Mouse (Mus musculus) G1E (cell line): ENCODE data around the gene Cdh22. TPM values are rescaled to one million over a fixed set of nuclear protein-coding genes. Genes with fewer than 3 reads are reported as not detected.

Experiments
- ATAC-seq: 2 replicates; pipeline ENCODE4 v1.8.0; 2016; ENCODE audit warnings: mild to moderate bottlenecking; ENCODE audit not compliant: insufficient number of reproducible peaks, poor library complexity, low FRiP score, severe bottlenecking; ENCODE audit errors: extremely low read depth
- DNase-seq: peaks from one replicate; pipeline ENCODE4 v3.0.0; 2012; ENCODE audit warnings: low spot score
- H3K27me3 ChIP-seq: 2 replicates; pipeline ENCODE4 v1.6.1; 2012; ENCODE audit warnings: mild to moderate bottlenecking, low read length, inconsistent platforms; ENCODE audit not compliant: insufficient read depth
- H3K36me3 ChIP-seq: replicated peaks from 2 replicates; pipeline ENCODE3; 2012; ENCODE audit warnings: mild to moderate bottlenecking, inconsistent platforms
- H3K4me1 ChIP-seq: 2 replicates; pipeline ENCODE4 v1.6.1; 2012; ENCODE audit warnings: low read depth, low read length, inconsistent platforms, mixed read lengths; ENCODE audit not compliant: insufficient read depth
- H3K4me3 ChIP-seq: 2 replicates; pipeline ENCODE4 v1.5.1; 2012; ENCODE audit warnings: low read depth, mild to moderate bottlenecking, inconsistent platforms, low read length, moderate library complexity, mixed read lengths
- H3K9me3 ChIP-seq: replicated peaks from 2 replicates; pipeline ENCODE4 v1.6.1; 2012; ENCODE audit warnings: inconsistent platforms
- CTCF ChIP-seq: IDR thresholded peaks from 2 replicates; pipeline ENCODE4 v1.5.1; 2012; ENCODE audit warnings: low read depth, low read length, inconsistent platforms, mixed read lengths
- GATA1 ChIP-seq: IDR thresholded peaks from 2 replicates; pipeline ENCODE4 v1.6.1; 2012; ENCODE audit warnings: borderline replicate concordance, low read length, inconsistent platforms, mixed read lengths
- GATA2 ChIP-seq: IDR thresholded peaks from 2 replicates; pipeline ENCODE4 v1.6.1; 2012; ENCODE audit warnings: low read depth, low read length, inconsistent platforms, borderline replicate concordance
- POLR2AphosphoS5 ChIP-seq: IDR thresholded peaks from 2 replicates; pipeline ENCODE4 v1.6.1; 2012; ENCODE audit warnings: low read depth, low read length, inconsistent platforms; ENCODE audit not compliant: insufficient replicate concordance
- TAL1 ChIP-seq: conservative IDR thresholded peaks from 2 replicates; pipeline ENCODE4 v1.6.1; 2012; ENCODE audit warnings: low read depth, low read length, inconsistent platforms, mixed read lengths
- polyA plus RNA-seq: library from polyadenylated mRNA; stranded (reverse); fragments of >175 nt; gene quantifications from 2 replicates; pipeline ENCODE4 v1.2.3, GENCODE M21; 2012
- total RNA-seq, 2 experiments: library from RNA; stranded (forward) in 1 of 2; stranded (reverse) in 1 of 2; fragments of 200-1000 nt in 1 of 2; fragments of >200 nt in 1 of 2; fragmentation: Nextera tagmentation in 1 of 2; gene quantifications; 2 replicates each; pipeline ENCODE4 v1.2.3; 2014 to 2017

Gene Cdh22
- total and polyA plus RNA-seq, 3 experiments = 0.05 TPM; not detected in 2

DNA sequence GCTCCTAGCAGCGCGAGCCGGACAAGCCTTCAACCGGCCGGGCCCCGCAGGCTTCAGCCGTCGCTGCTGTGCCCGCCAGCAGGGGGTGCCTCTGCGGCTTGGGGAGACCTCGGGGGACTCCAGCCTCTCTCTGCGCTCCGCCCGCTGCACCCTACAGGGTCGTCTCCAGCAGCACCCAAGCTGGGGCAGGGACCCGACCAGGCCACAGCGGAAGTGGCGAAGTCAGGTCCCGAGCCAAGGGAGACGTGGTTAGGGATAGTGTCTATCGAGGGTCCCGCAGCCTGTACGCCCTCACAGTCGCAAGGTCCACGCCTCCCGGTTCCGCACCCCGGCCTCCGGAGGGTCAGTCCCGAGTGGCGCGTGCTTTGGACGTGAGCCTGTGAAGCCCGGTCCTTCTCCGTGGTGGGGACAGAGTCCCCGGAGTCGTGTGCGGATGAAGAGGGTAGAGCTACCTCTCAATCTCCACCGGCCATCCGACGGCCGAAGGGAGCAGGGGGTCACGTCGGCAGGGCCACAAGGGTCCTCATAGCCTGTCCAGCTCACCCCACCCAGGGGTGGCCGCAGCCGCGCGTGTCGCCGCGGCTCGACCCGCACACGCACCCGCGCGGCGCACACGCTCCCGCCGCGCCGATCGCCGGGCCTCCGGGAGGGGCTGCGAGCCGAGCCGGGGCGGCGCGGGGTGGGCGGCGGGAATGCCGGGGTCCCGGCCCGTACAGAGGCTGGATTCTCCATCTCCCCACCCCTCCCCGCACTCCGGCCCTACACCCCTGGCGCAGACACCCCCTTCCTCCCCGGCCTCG lies 962 bp downstream of the Cdh22 start:
- peaks cover 4% of the 10 kb centered on the region; the same call in 1 of the 2 replicates for H3K27me3 ChIP-seq
- H3K4me1 ChIP-seq = no peaks in the 10 kb centered on the region
- H3K4me3 ChIP-seq = no peak overlapping the region
- TF ChIP-seq TAL1 (no peak), GATA2 (no peak), POLR2AphosphoS5 (no peak), GATA1 (no peak), CTCF (no peak)
- DNase-seq (no peak), ATAC-seq (no peak)
- H3K36me3 ChIP-seq = no peaks in the 10 kb centered on the region
- peaks cover 17% of the 10 kb centered on the region for H3K9me3 ChIP-seq

DNA sequence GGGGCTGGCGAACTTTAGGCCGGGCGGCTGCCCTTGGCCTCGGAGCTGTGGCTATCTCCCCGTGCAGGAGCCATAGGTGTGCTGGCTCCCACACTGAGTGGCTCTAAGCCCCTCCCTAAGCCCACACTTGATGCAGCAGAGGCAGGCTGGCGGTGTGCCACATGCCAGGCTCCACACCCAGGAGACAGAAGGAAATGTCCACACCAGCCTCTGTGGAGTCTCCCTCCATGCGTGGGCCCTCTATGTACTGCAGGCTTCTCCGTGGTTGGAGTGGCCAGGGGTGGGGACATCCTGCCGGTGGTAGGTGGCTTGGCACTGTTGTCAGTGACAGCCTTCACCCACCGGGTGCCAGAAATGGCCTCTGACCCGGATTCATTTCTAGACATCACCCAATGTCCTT lies 5.6 kb downstream of the Cdh22 start:
- Histone ChIP-seq H3K4me1 (no peaks in the 10 kb centered on the region), H3K9me3 (peaks cover 11% of the 10 kb centered on the region), H3K27me3 (peaks cover 4% of the 10 kb centered on the region; the same call in 1 of the 2 replicates), H3K36me3 (no peaks in the 10 kb centered on the region), H3K4me3 (no peak overlapping the region)
- ATAC-seq (no peak), DNase-seq (no peak)
- no peak for TF ChIP-seq GATA1

DNA sequence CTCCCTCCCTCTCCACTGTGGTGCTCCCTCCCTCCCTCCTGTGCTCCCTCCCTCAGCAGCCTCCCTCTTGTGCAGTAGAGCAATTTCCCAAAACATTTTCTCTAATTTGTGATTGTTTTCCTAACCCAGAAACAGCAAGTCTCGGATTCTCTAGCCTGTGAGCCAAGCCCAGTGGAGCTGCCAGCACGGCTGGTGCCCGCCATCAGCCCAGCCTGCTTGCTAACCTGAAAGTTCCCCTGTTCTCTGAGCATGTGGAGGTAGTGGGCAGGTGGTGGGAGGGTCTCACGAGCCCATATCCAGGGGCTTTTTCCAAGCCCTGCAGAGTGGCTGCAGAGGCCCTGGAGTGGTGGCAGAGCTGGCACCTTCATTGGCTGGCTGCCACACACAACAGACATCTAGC lies 10.8 kb downstream of the Cdh22 start:
- H3K4me1 ChIP-seq = no peaks in the 10 kb centered on the region
- ATAC-seq (no peak), DNase-seq (no peak)
- no peaks in the 10 kb centered on the region; the same call in 1 of the 2 replicates for H3K27me3 ChIP-seq
- H3K9me3 ChIP-seq = no peaks in the 10 kb centered on the region
- H3K4me3 ChIP-seq = no peak overlapping the region
- H3K36me3 ChIP-seq = no peaks in the 10 kb centered on the region
- TF ChIP-seq POLR2AphosphoS5 = no peak
- TF ChIP-seq GATA1 = no peak
- TF ChIP-seq CTCF = no peak
- no peak for TF ChIP-seq GATA2
- no peak for TF ChIP-seq TAL1

DNA sequence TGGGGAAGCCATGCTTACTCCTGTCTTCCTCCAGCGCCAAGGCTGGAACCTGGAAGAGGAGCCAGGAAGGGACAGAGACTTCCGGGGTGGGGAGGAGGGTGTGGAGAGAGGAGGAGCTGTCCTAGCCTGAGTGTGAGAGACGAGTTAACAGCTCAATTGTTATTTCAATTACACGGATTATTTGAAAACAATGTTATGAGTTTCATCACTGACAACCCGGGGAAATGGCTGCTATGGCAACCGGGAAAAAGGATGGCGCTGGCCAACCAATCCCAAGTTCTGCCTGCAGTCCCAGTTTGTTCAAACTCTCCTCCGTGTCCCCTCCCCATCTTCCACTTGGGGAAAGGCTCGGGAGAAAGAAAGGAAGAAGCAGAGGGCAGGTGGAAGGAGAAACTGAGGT lies 12.7 kb downstream of the Cdh22 start:
- H3K36me3 ChIP-seq = no peaks in the 10 kb centered on the region
- ATAC-seq (no peak), DNase-seq (no peak)
- no peak overlapping the region for H3K4me3 ChIP-seq
- H3K9me3 ChIP-seq = no peaks in the 10 kb centered on the region
- TF ChIP-seq GATA2 = no peak
- TF ChIP-seq TAL1 = no peak
- TF ChIP-seq CTCF = no peak
- no peak for TF ChIP-seq GATA1
- TF ChIP-seq POLR2AphosphoS5 = no peak
- H3K4me1 ChIP-seq = no peaks in the 10 kb centered on the region
- H3K27me3 ChIP-seq = no peaks in the 10 kb centered on the region; the same call in 1 of the 2 replicates

DNA sequence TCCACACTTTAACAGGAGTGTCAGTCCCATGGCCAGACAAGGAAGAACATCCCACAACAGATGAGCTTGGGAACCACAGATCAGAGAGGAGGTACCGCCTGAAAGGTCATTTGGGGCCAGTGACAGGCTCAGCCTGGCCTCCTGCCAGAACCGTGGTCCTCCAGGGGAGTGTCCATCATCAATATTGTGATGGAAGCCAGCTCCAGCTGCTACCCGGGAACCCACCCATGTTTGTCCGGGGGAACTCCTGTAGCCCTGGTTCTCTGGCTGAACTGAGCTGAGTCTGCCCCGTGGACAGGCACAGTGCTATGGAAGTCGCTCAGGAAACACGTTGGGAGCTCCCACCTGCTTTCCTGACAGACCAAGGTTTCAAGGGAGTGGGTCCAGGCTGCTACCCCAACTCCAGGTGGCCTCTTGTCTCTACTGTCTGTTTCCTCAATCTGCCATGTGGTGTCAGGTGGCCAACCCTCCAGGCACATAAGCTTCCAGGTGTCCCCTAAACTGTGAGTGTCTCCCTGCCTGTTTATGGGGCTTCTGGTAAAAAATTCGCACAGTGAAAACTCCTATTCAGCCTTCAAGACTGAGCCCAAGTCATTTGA lies 14.2 kb downstream of the Cdh22 start:
- ATAC-seq = no peak
- H3K36me3 ChIP-seq = no peaks in the 10 kb centered on the region
- no peaks in the 10 kb centered on the region; the same call in 1 of the 2 replicates for H3K27me3 ChIP-seq
- no peak for DNase-seq
- TF ChIP-seq CTCF = no peak
- no peak for TF ChIP-seq GATA2
- TF ChIP-seq POLR2AphosphoS5 = no peak
- TF ChIP-seq GATA1 = no peak
- no peak for TF ChIP-seq TAL1
- no peak overlapping the region for H3K4me3 ChIP-seq
- H3K9me3 ChIP-seq = no peaks in the 10 kb centered on the region
- H3K4me1 ChIP-seq = no peaks in the 10 kb centered on the region

DNA sequence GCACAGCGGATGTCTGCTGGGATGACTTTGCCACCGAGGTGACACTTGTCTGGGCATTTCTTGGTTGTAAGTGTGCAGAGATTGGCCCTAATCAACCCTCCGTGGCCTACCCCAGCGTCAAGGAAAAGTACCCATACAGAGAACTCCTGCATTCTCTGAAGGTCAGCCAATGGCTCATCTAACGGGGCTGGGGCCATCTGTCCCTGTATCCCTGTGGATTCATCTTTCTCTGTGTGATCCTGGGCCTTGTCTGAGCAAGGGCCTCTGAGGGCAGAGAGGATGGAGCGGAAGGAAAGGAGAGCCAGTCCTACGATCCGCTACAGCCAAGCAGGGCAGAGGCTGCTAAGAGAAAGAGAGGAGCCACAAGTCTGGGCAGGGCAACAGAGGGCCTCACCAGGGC lies 15.7 kb downstream of the Cdh22 start:
- Histone ChIP-seq H3K36me3 (no peaks in the 10 kb centered on the region), H3K4me1 (no peaks in the 10 kb centered on the region), H3K4me3 (no peak overlapping the region), H3K27me3 (no peaks in the 10 kb centered on the region; the same call in 1 of the 2 replicates), H3K9me3 (no peaks in the 10 kb centered on the region)
- no peak for DNase-seq
- no peak for ATAC-seq
- no peak for TF ChIP-seq GATA2
- TF ChIP-seq GATA1 = no peak
- TF ChIP-seq POLR2AphosphoS5 = no peak
- no peak for TF ChIP-seq CTCF
- no peak for TF ChIP-seq TAL1
